Mouse (Mus musculus) heart, postnatal 0 days (tissue): ENCODE measurements around the gene Esam.

Experiments used
- CTCF ChIP-seq: IDR thresholded peaks from 2 replicates; pipeline ENCODE4 v1.5.1; 2016; ENCODE audit warnings: antibody characterized with exemption, control low read depth, low read depth
- EP300 ChIP-seq: IDR thresholded peaks from 2 replicates; pipeline ENCODE4 v1.6.1; 2016; ENCODE audit warnings: antibody characterized with exemption, low read depth

GRCm38 (mm10) chr9:37504348-37504747 is 23.5 kb upstream of the Esam start:
- no peak for TF ChIP-seq CTCF
- no peak for TF ChIP-seq EP300
